Mouse (Mus musculus) monocyte, adult 59 days (primary cell): Measurements from ENCODE around the gene Pou2af1. TPM values are rescaled to one million over a fixed set of nuclear protein-coding genes. Genes with fewer than 3 reads are reported as not detected.

Experiments
- total RNA-seq, 2 experiments: library from RNA; stranded (reverse); gene quantifications; one replicate each; pipeline ENCODE4 v1.2.4; 2023

Gene Pou2af1
- 1 to 10 TPM; 1.7 to 2.4 TPM for total RNA-seq

GRCm38 (mm10) chr9:51213023-51213728 lies at the start of gene Pou2af1:
Gene Pou2af1, plus strand, starts transcription at chr9:51213708.

GRCm38 (mm10) chr9:51165312-51166180 lies 48.0 kb upstream of the Pou2af1 start, which contains the start of gene Gm32742:
Gene Gm32742, minus strand, starts transcription at chr9:51165517.

DNA sequence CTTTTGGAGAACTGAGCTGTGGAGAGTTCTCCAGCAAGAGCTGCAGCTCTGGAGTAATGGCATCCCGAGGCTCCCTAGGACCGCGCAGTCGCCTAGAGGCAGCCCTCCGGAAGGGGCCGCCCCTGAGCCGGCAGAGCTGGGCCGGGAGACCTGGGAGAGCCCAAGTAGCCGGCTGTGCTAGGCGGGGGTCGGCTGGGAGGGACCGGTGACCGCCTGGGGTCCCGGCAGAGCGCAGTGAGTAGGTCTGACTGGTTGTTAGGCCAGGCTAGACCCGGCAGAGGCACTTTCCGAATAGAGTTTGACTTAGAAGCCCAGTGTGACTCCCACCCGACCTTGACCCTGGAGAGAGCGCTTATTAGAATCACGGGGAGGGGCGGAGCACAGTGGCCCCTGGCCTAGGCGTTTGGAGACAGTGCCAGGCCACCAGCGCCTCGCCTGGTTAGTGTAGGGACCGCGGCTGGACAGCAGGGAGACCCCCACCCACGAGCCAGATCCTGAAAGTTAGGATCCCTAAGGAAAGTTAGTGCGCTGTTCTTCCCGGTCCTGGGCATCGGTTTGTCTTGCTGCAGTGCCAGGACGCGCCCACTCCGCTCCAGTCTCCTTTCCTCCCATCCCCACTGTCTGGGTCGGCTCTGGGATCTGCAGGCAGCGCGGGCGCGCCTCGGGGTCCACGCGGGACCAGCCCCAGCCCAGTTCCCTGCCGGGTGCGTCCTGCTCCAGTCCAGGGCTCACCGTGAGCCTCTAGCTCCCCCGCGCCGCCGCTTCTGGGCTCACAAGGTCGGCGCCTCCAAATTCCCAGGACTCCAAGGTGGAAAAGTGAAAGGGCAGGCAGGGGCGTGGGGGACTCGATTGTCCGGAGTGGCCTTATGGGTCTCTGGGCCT lies 65.2 kb downstream of the Pou2af1 start, which contains the start of gene Colca2:
Gene Colca2 (minus strand): TSS at position 70 of the 882 bp plus-strand sequence.

Other genes starting within 250 kb of the Pou2af1 start
- 10 to 100 TPM; 57.1 to 63.8 TPM for gene Sik2, start 204.6 kb upstream of the Pou2af1 start, total RNA-seq
- gene Btg4, start 152.8 kb upstream of the Pou2af1 start, total RNA-seq = not detected
- 10 to 100 TPM in 1 of 2 experiments, 1 to 10 TPM in 1; 8.0 to 10.6 TPM for gene Layn, start 136.6 kb upstream of the Pou2af1 start, total RNA-seq
- not detected for gene 4833427G06Rik, start 111.6 kb upstream of the Pou2af1 start, total RNA-seq
- gene Gm32742, start 48.2 kb upstream of the Pou2af1 start, total RNA-seq = not detected
- gene Colca2, start 64.9 kb downstream of the Pou2af1 start, total RNA-seq = not detected
- gene 1810046K07Rik, start 115.2 kb downstream of the Pou2af1 start, total RNA-seq = not detected